Mouse (Mus musculus) myocyte (in vitro differentiated cells): ENCODE data around the gene Arhgap9. TPM values are rescaled to one million over a fixed set of nuclear protein-coding genes. Genes with fewer than 3 reads are reported as not detected.

ENCODE experiments used
- H3K27me3 ChIP-seq: one replicate; pipeline ENCODE4 v1.6.1; 2011; ENCODE audit not compliant: control insufficient read depth, insufficient read depth, insufficient read length
- H3K36me3 ChIP-seq: one replicate; pipeline ENCODE4 v1.6.1; 2011; ENCODE audit not compliant: control insufficient read depth, insufficient read depth
- H3K4me2 ChIP-seq: one replicate; pipeline ENCODE4 v1.6.1; 2011; ENCODE audit warnings: low read depth, control low read depth
- H3K4me3 ChIP-seq: one replicate; pipeline ENCODE4 v1.5.1; 2011; ENCODE audit warnings: mild to moderate bottlenecking, control low read depth, moderate library complexity
- H3K79me2 ChIP-seq: one replicate; pipeline ENCODE4 v1.6.1; 2011; ENCODE audit not compliant: control insufficient read depth, insufficient read depth
- H3ac ChIP-seq: one replicate; pipeline ENCODE4 v1.6.1; 2011; ENCODE audit not compliant: control insufficient read depth, insufficient read length
- CEBPB ChIP-seq: IDR thresholded peaks from 2 replicates; pipeline ENCODE4 v1.6.1; 2011; ENCODE audit warnings: mild to moderate bottlenecking, moderate library complexity; ENCODE audit not compliant: poor library complexity, insufficient read depth, severe bottlenecking
- E2F4 ChIP-seq: IDR thresholded peaks from one replicate; pipeline ENCODE4 v1.6.1; 2011; ENCODE audit warnings: mild to moderate bottlenecking, control low read depth, moderate library complexity; ENCODE audit not compliant: insufficient read depth
- MAX ChIP-seq: IDR thresholded peaks from one replicate; pipeline ENCODE4 v1.6.1; 2011; ENCODE audit warnings: low read depth, mild to moderate bottlenecking, control low read depth
- MYOD1 ChIP-seq, 3 experiments: IDR thresholded peaks; one replicate each; pipeline ENCODE4 v1.6.1; 2011; ENCODE audit warnings: control low read depth in 2 of 3, low read depth in 2 of 3, mild to moderate bottlenecking in 2 of 3, moderate library complexity in 1 of 3; ENCODE audit not compliant: insufficient read length in 2 of 3, control insufficient read depth in 1 of 3
- MYOG ChIP-seq, 3 experiments: IDR thresholded peaks; one replicate each; pipeline ENCODE4 v1.6.1; 2011; ENCODE audit warnings: control low read depth in 2 of 3, low read depth in 2 of 3, mild to moderate bottlenecking in 2 of 3; ENCODE audit not compliant: insufficient read length in 2 of 3, control insufficient read depth in 1 of 3, insufficient read depth in 1 of 3
- POLR2A ChIP-seq: IDR thresholded peaks from one replicate; pipeline ENCODE4 v1.6.1; 2011; ENCODE audit warnings: low read depth, mild to moderate bottlenecking, control low read depth, moderate library complexity; ENCODE audit not compliant: insufficient read length
- POLR2AphosphoS2 ChIP-seq: IDR thresholded peaks from one replicate; pipeline ENCODE4 v1.6.1; 2011; ENCODE audit warnings: low read depth, control low read depth; ENCODE audit not compliant: insufficient read length
- REST ChIP-seq: IDR thresholded peaks from one replicate; pipeline ENCODE4 v1.6.1; 2011; ENCODE audit warnings: mild to moderate bottlenecking, control low read depth, moderate library complexity; ENCODE audit not compliant: insufficient read depth, insufficient read length
- SRF ChIP-seq: IDR thresholded peaks from one replicate; pipeline ENCODE4 v1.6.1; 2011; ENCODE audit warnings: low read depth; ENCODE audit not compliant: control insufficient read depth, insufficient read length
- TCF12 ChIP-seq: IDR thresholded peaks from one replicate; pipeline ENCODE4 v1.6.1; 2011; ENCODE audit warnings: mild to moderate bottlenecking, control low read depth; ENCODE audit not compliant: poor library complexity, insufficient read depth, severe bottlenecking
- TCF3 ChIP-seq: IDR thresholded peaks from one replicate; pipeline ENCODE4 v1.6.1; 2011; ENCODE audit warnings: low read depth, control low read depth; ENCODE audit not compliant: insufficient read length
- USF1 ChIP-seq: IDR thresholded peaks from one replicate; pipeline ENCODE4 v1.6.1; 2011; ENCODE audit warnings: low read depth, mild to moderate bottlenecking, control low read depth, moderate library complexity
- polyA plus RNA-seq: library from polyadenylated mRNA; unstranded; fragments of >200 nt; fragmentation: generic; extraction: Trizol; gene quantifications from one replicate; pipeline ENCODE4 v1.2.1, GENCODE M21; 2012; ENCODE audit warnings: missing spikeins

The Arhgap9 gene
- polyA plus RNA-seq, result 0.77 TPM

- H3K4me2 ChIP-seq, result no peak within 1 kb of the TSS
- H3K4me3 ChIP-seq, result no peak within 1 kb of the TSS
- H3K36me3 ChIP-seq, result no peaks in the 10 kb centered on the region
- peaks cover 29% of the 10 kb centered on the region for H3K27me3 ChIP-seq
- TF ChIP-seq MYOD1 (IDR thresholded peaks at IDR 0.05; ENCODE audit: control insufficient read depth in 1 of 3, insufficient read length in 2 of 3, low read depth in 2 of 3), result no peak
- TF ChIP-seq TCF3, result no peak
- TF ChIP-seq REST, result no peak
- no peak for TF ChIP-seq SRF
- TF ChIP-seq POLR2A, result no peak
- no peak for TF ChIP-seq TCF12
- TF ChIP-seq CEBPB, result no peak
- TF ChIP-seq MAX, result no peak
- no peak for TF ChIP-seq MYOG (IDR thresholded peaks at IDR 0.05; ENCODE audit: control insufficient read depth in 1 of 3, insufficient read depth in 1 of 3, insufficient read length in 2 of 3, low read depth in 2 of 3)
- TF ChIP-seq USF1, result no peak
- no peak for TF ChIP-seq POLR2AphosphoS2
- no peak for TF ChIP-seq E2F4
- no peak within 1 kb of the TSS for H3ac ChIP-seq
- H3K79me2 ChIP-seq, result no peaks in the 10 kb centered on the region
Measured at GRCm38 (mm10) chr10:127321621-127322020, at the start of gene Arhgap9. Gene Arhgap9 (plus strand): TSS chr10:127321964.

GRCm38 (mm10) chr10:127272371-127272770 is 49.4 kb upstream of the Arhgap9 start:
- no peak for TF ChIP-seq TCF12
- no peak for TF ChIP-seq USF1
- TF ChIP-seq MAX, result no peak
- Histone ChIP-seq H3K79me2 (peaks cover 24% of the 10 kb centered on the region), H3ac (no peak overlapping the region), H3K27me3 (no peaks in the 10 kb centered on the region), H3K4me3 (no peak overlapping the region), H3K36me3 (peaks cover 28% of the 10 kb centered on the region), H3K4me2 (no peak overlapping the region)

- peaks cover 36% of the 10 kb centered on the region for H3K36me3 ChIP-seq
- H3K27me3 ChIP-seq, result no peaks in the 10 kb centered on the region
- H3K4me2 ChIP-seq, result no peak overlapping the region
- H3K79me2 ChIP-seq, result peaks cover 3% of the 10 kb centered on the region
- H3K4me3 ChIP-seq, result no peak overlapping the region
- no peak overlapping the region for H3ac ChIP-seq
- no peak for TF ChIP-seq POLR2A
- TF ChIP-seq TCF3, result no peak
- no peak for TF ChIP-seq MYOG (IDR thresholded peaks at IDR 0.05; ENCODE audit: control insufficient read depth in 1 of 3, insufficient read depth in 1 of 3, insufficient read length in 2 of 3, low read depth in 2 of 3)
- TF ChIP-seq CEBPB, result no peak
- no peak for TF ChIP-seq E2F4
Measured at GRCm38 (mm10) chr10:127274261-127275022, 47.3 kb upstream of the Arhgap9 start.

GRCm38 (mm10) chr10:127279730-127280129 is 42.0 kb upstream of the Arhgap9 start:
- Histone ChIP-seq H3K27me3 (no peaks in the 10 kb centered on the region), H3K36me3 (peaks cover 51% of the 10 kb centered on the region), H3ac (no peak overlapping the region), H3K79me2 (no peaks in the 10 kb centered on the region), H3K4me2 (no peak overlapping the region), H3K4me3 (no peak overlapping the region)
- peak; percentile 47 for TF ChIP-seq POLR2AphosphoS2
- no peak for TF ChIP-seq TCF12

- peaks cover 41% of the 10 kb centered on the region for H3K36me3 ChIP-seq
- H3K4me2 ChIP-seq, result no peak overlapping the region
- TF ChIP-seq E2F4, result no peak
- peak; percentile 12 for TF ChIP-seq POLR2A
- peak; percentile 87 for TF ChIP-seq POLR2AphosphoS2
- no peak overlapping the region for H3ac ChIP-seq
- no peaks in the 10 kb centered on the region for H3K27me3 ChIP-seq
- peaks cover 7% of the 10 kb centered on the region for H3K79me2 ChIP-seq
- no peak overlapping the region for H3K4me3 ChIP-seq
Measured at GRCm38 (mm10) chr10:127281316-127281715, 40.4 kb upstream of the Arhgap9 start.
